Mouse (Mus musculus): ENCODE measurements around the gene Ank2.

Gene Ank2

GRCm38 (mm10) chr3:127124375-127124993 is 374.7 kb downstream of the Ank2 start:
- no peak for DNase-seq (ENCODE audit: low read depth, low spot score)

- DNase-seq (ENCODE audit: low read depth, low spot score): no peak
Observed at GRCm38 (mm10) chr3:127123376-127123775, 375.8 kb downstream of the Ank2 start.

- no peak for DNase-seq (ENCODE audit: low read depth, low spot score)
Observed at GRCm38 (mm10) chr3:127118777-127119176, 380.4 kb downstream of the Ank2 start.

GRCm38 (mm10) chr3:127116226-127116625 is 382.9 kb downstream of the Ank2 start:
- no peak for DNase-seq (ENCODE audit: low read depth, low spot score)

- DNase-seq (ENCODE audit: low read depth, low spot score): no peak
Observed at GRCm38 (mm10) chr3:127113238-127113637, 385.9 kb downstream of the Ank2 start.

GRCm38 (mm10) chr3:127109413-127109812 is 389.7 kb downstream of the Ank2 start:
- no peak for DNase-seq (ENCODE audit: low read depth, low spot score)

GRCm38 (mm10) chr3:127108481-127108880 is 390.7 kb downstream of the Ank2 start:
- no peak for DNase-seq (ENCODE audit: low read depth, low spot score)

GRCm38 (mm10) chr3:127107281-127107680 is 391.9 kb downstream of the Ank2 start:
- no peak for DNase-seq (ENCODE audit: low read depth, low spot score)

GRCm38 (mm10) chr3:127101326-127101725 is 397.8 kb downstream of the Ank2 start:
- DNase-seq (ENCODE audit: low read depth, low spot score): no peak

GRCm38 (mm10) chr3:127097745-127098144 is 401.4 kb downstream of the Ank2 start:
- no peak for DNase-seq (ENCODE audit: low read depth, low spot score)

GRCm38 (mm10) chr3:127097106-127097505 is 402.0 kb downstream of the Ank2 start:
- no peak for DNase-seq (ENCODE audit: low read depth, low spot score)

- no peak for DNase-seq (ENCODE audit: low read depth, low spot score)
Observed at GRCm38 (mm10) chr3:127093631-127094030, 405.5 kb downstream of the Ank2 start.

GRCm38 (mm10) chr3:127087574-127087973 is 411.6 kb downstream of the Ank2 start:
- DNase-seq (ENCODE audit: low read depth, low spot score): no peak

- no peak for DNase-seq (ENCODE audit: low read depth, low spot score)
Observed at GRCm38 (mm10) chr3:127086834-127087506, 412.2 kb downstream of the Ank2 start.

- no peak for DNase-seq (ENCODE audit: low read depth, low spot score)
Observed at GRCm38 (mm10) chr3:127077369-127077768, 421.8 kb downstream of the Ank2 start.

GRCm38 (mm10) chr3:127075531-127076280 is 423.4 kb downstream of the Ank2 start:
- DNase-seq (ENCODE audit: low read depth, low spot score): no peak

- no peak for DNase-seq (ENCODE audit: low read depth, low spot score)
Observed at GRCm38 (mm10) chr3:127071471-127071870, 427.7 kb downstream of the Ank2 start.

GRCm38 (mm10) chr3:127063654-127064386 is 435.3 kb downstream of the Ank2 start:
- no peak for DNase-seq (ENCODE audit: low read depth, low spot score)

- no peak for DNase-seq (ENCODE audit: low read depth, low spot score)
Observed at GRCm38 (mm10) chr3:127059671-127060070, 439.5 kb downstream of the Ank2 start.

- no peak for DNase-seq (ENCODE audit: low read depth, low spot score)
Observed at GRCm38 (mm10) chr3:127041288-127041687, 457.9 kb downstream of the Ank2 start.

GRCm38 (mm10) chr3:127038570-127038969 is 460.6 kb downstream of the Ank2 start:
- no peak for DNase-seq (ENCODE audit: low read depth, low spot score)

- DNase-seq (ENCODE audit: low read depth, low spot score): no peak
Observed at GRCm38 (mm10) chr3:127036118-127036517, 463.0 kb downstream of the Ank2 start.

Data from CD4-positive helper T cell, adult 2 months (primary cell).